Mouse (Mus musculus): ENCODE data around the gene Thsd4. TPM values are rescaled to one million over a fixed set of nuclear protein-coding genes. Genes with fewer than 3 reads are reported as not detected.

The Thsd4 gene
- polyA plus RNA-seq, 1 experiment = 2.6 TPM

- Histone ChIP-seq H3K27ac (ENCODE audit: insufficient read depth, low read length) (no peak overlapping the region), H3K4me3 (ENCODE audit: insufficient read depth, low read length) (no peak overlapping the region)
- TF ChIP-seq POLR2A (IDR thresholded peaks at IDR 0.05; ENCODE audit: extremely low read depth, insufficient read depth, low read length) (no peak), CTCF (IDR thresholded peaks at IDR 0.05; ENCODE audit: extremely low read depth, insufficient read depth, low read length) (no peak)
Observed at GRCm38 (mm10) chr9:60440506-60440905, 81.3 kb downstream of the Thsd4 start.

GRCm38 (mm10) chr9:60436246-60436645, 85.6 kb downstream of the Thsd4 start:
- Histone ChIP-seq H3K4me3 (ENCODE audit: insufficient read depth, low read length) (no peak overlapping the region), H3K27ac (ENCODE audit: insufficient read depth, low read length) (no peak overlapping the region), H3K4me1 (ENCODE audit: control insufficient read depth, insufficient read depth, low read length) (no peaks in the 10 kb centered on the region)
- TF ChIP-seq CTCF (IDR thresholded peaks at IDR 0.05; ENCODE audit: extremely low read depth, insufficient read depth, low read length) = no peak
- no peak for TF ChIP-seq POLR2A (IDR thresholded peaks at IDR 0.05; ENCODE audit: extremely low read depth, insufficient read depth, low read length)

More at GRCm38 (mm10) chr9:60440506-60440905, 81.3 kb downstream of the Thsd4 start:
- H3K4me1 ChIP-seq (ENCODE audit: control insufficient read depth, insufficient read depth, low read length) = no peaks in the 10 kb centered on the region

GRCm38 (mm10) chr9:60434093-60434492, 87.8 kb downstream of the Thsd4 start:
- H3K4me1 ChIP-seq (ENCODE audit: control insufficient read depth, insufficient read depth, low read length) = no peaks in the 10 kb centered on the region; the same call in 1 of the 2 replicates
- TF ChIP-seq CTCF (IDR thresholded peaks at IDR 0.05; ENCODE audit: extremely low read depth, insufficient read depth, low read length) (no peak), POLR2A (IDR thresholded peaks at IDR 0.05; ENCODE audit: extremely low read depth, insufficient read depth, low read length) (no peak)
- no peak overlapping the region for H3K27ac ChIP-seq (ENCODE audit: insufficient read depth, low read length)
- H3K4me3 ChIP-seq (ENCODE audit: insufficient read depth, low read length) = no peak overlapping the region

- Histone ChIP-seq H3K4me3 (ENCODE audit: insufficient read depth, low read length) (no peak overlapping the region), H3K27ac (ENCODE audit: insufficient read depth, low read length) (no peak overlapping the region), H3K4me1 (ENCODE audit: control insufficient read depth, insufficient read depth, low read length) (no peaks in the 10 kb centered on the region; the same call in 1 of the 2 replicates)
- TF ChIP-seq CTCF (IDR thresholded peaks at IDR 0.05; ENCODE audit: extremely low read depth, insufficient read depth, low read length) (no peak), POLR2A (IDR thresholded peaks at IDR 0.05; ENCODE audit: extremely low read depth, insufficient read depth, low read length) (no peak)
Observed at GRCm38 (mm10) chr9:60431924-60432323, 89.9 kb downstream of the Thsd4 start.

- H3K27ac ChIP-seq (ENCODE audit: insufficient read depth, low read length) = no peak overlapping the region
- no peak overlapping the region for H3K4me3 ChIP-seq (ENCODE audit: insufficient read depth, low read length)
- TF ChIP-seq POLR2A (IDR thresholded peaks at IDR 0.05; ENCODE audit: extremely low read depth, insufficient read depth, low read length) (no peak), CTCF (IDR thresholded peaks at IDR 0.05; ENCODE audit: extremely low read depth, insufficient read depth, low read length) (no peak)
- H3K4me1 ChIP-seq (ENCODE audit: control insufficient read depth, insufficient read depth, low read length) = no peaks in the 10 kb centered on the region; the same call in 1 of the 2 replicates
Observed at GRCm38 (mm10) chr9:60430017-60430416, 91.8 kb downstream of the Thsd4 start.

GRCm38 (mm10) chr9:60414076-60414755, 107.6 kb downstream of the Thsd4 start:
- no peak overlapping the region for H3K27ac ChIP-seq (ENCODE audit: insufficient read depth, low read length)
- H3K4me3 ChIP-seq (ENCODE audit: insufficient read depth, low read length) = no peak overlapping the region
- TF ChIP-seq CTCF (IDR thresholded peaks at IDR 0.05; ENCODE audit: extremely low read depth, insufficient read depth, low read length) (no peak), POLR2A (IDR thresholded peaks at IDR 0.05; ENCODE audit: extremely low read depth, insufficient read depth, low read length) (no peak)
- no peaks in the 10 kb centered on the region for H3K4me1 ChIP-seq (ENCODE audit: control insufficient read depth, insufficient read depth, low read length)

- H3K4me3 ChIP-seq (ENCODE audit: insufficient read depth, low read length) = no peak overlapping the region
- H3K27ac ChIP-seq (ENCODE audit: insufficient read depth, low read length) = no peak overlapping the region
- H3K4me1 ChIP-seq (ENCODE audit: control insufficient read depth, insufficient read depth, low read length) = no peaks in the 10 kb centered on the region
- no peak for TF ChIP-seq CTCF (IDR thresholded peaks at IDR 0.05; ENCODE audit: extremely low read depth, insufficient read depth, low read length)
- TF ChIP-seq POLR2A (IDR thresholded peaks at IDR 0.05; ENCODE audit: extremely low read depth, insufficient read depth, low read length) = no peak
Observed at GRCm38 (mm10) chr9:60410872-60411635, 110.8 kb downstream of the Thsd4 start.

GRCm38 (mm10) chr9:60407374-60407773, 114.5 kb downstream of the Thsd4 start:
- no peak overlapping the region for H3K4me3 ChIP-seq (ENCODE audit: insufficient read depth, low read length)
- H3K27ac ChIP-seq (ENCODE audit: insufficient read depth, low read length) = no peak overlapping the region
- no peaks in the 10 kb centered on the region for H3K4me1 ChIP-seq (ENCODE audit: control insufficient read depth, insufficient read depth, low read length)
- no peak for TF ChIP-seq CTCF (IDR thresholded peaks at IDR 0.05; ENCODE audit: extremely low read depth, insufficient read depth, low read length)
- no peak for TF ChIP-seq POLR2A (IDR thresholded peaks at IDR 0.05; ENCODE audit: extremely low read depth, insufficient read depth, low read length)

- TF ChIP-seq CTCF (IDR thresholded peaks at IDR 0.05; ENCODE audit: extremely low read depth, insufficient read depth, low read length) (no peak), POLR2A (IDR thresholded peaks at IDR 0.05; ENCODE audit: extremely low read depth, insufficient read depth, low read length) (no peak)
Observed at GRCm38 (mm10) chr9:60405777-60406176, 116.1 kb downstream of the Thsd4 start.

GRCm38 (mm10) chr9:60402681-60403080, 119.2 kb downstream of the Thsd4 start:
- H3K4me3 ChIP-seq (ENCODE audit: insufficient read depth, low read length) = no peak overlapping the region
- no peaks in the 10 kb centered on the region for H3K4me1 ChIP-seq (ENCODE audit: control insufficient read depth, insufficient read depth, low read length)
- TF ChIP-seq POLR2A (IDR thresholded peaks at IDR 0.05; ENCODE audit: extremely low read depth, insufficient read depth, low read length) (no peak), CTCF (IDR thresholded peaks at IDR 0.05; ENCODE audit: extremely low read depth, insufficient read depth, low read length) (no peak)
- no peak overlapping the region for H3K27ac ChIP-seq (ENCODE audit: insufficient read depth, low read length)

More at GRCm38 (mm10) chr9:60405777-60406176, 116.1 kb downstream of the Thsd4 start:
- H3K4me1 ChIP-seq (ENCODE audit: control insufficient read depth, insufficient read depth, low read length) = no peaks in the 10 kb centered on the region
- no peak overlapping the region for H3K4me3 ChIP-seq (ENCODE audit: insufficient read depth, low read length)
- H3K27ac ChIP-seq (ENCODE audit: insufficient read depth, low read length) = no peak overlapping the region

Data from cortical plate, adult 2 months (tissue).